Mouse (Mus musculus) liver (tissue): ENCODE results near the gene Tcf15.
A peak's percentile ranks its signal among the peaks of the same experiment; 100 is the strongest.

Source experiments
- DNase-seq: peaks from one replicate; pipeline ENCODE4 v3.0.0-alpha.2; 2020; ENCODE audit warnings: mixed read lengths

Gene Tcf15

DNA sequence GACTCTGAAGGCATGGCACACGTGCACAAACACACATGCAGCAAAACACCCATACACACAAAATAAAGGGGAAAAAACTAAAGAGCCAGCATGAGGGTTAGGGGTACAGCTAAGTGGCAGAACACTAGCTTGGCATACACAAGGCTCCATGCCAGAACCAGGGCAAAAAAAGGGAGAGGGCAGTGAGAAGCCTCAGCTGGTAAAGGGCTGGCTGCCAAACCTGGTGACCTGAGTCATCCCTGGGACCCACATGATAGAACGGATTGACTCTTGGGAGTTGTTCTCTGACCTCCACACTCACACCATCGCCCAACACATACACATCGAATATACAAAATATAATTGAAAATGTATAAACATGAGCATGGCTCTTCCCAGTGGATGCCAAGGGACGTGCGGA lies 33.3 kb downstream of the Tcf15 start:
- DNase-seq: no peak

DNA sequence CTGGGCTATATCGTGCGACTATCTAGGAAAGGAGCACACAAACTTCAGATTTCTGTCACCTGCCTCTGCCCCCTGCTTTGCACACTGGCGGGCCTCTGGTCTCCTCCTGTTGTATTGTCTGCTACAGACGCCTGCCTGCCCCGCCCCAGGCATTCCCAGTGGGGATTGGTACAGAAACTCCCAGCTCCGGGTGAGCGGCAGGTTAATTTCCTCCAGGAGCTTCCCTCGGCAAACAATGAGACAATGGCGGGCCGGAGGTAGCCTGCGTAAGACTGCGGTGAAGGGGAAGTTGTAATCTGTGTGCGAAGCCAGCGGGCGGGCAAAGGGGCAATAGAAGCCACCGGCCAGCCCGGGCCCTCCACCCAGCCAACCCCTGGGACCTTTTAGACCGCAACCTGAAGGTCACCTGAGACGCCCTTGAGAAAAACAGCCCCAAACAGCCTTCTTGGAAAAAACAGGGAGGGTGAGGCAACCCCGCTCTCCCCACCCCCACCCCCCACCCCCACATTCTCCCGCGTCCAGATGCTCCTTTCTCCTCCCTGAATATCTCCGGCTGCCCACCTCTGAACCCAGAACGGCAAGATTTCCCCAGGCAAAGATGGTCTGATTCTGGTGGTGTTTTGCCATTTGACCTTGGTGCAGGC lies 33.9 kb downstream of the Tcf15 start:
- no peak for DNase-seq

DNA sequence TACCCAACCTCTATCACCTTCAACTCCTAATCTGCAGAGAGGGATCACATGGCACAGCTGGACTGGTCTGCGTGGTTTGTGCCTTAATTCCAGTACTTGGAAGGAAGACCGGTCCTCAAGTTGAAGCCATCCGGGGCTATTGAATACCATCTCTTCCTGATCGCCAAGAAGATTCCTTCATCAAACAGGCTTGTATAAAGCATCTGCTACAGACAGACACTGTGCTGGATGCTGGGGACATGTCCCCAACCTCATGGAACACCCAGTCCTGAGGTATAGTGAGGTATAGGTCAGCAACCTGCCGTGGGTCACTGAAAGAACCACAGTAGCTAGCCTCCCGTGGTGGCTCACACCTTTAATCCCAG lies 34.4 kb downstream of the Tcf15 start:
- no peak for DNase-seq

DNA sequence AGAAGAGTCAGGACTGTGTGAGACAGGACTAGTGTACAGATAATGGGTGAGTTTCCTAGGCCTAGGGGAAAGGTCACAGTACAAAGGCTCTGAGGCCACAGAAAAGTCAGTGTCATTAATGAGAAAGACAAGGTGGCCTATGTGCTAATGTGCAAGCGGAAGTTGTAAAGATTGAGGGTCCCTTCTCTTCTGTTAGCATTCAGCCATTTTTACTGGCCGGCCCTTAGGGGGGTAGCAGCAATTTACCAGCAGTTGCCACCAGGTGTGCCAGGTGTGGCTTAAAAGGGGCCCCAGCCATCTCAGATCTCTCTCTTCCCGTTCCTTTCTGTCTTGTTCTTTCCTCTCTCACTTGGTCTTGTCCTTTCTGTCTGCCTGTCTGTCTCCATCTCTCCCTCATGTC lies 35.0 kb downstream of the Tcf15 start:
- DNase-seq: no peak

DNA sequence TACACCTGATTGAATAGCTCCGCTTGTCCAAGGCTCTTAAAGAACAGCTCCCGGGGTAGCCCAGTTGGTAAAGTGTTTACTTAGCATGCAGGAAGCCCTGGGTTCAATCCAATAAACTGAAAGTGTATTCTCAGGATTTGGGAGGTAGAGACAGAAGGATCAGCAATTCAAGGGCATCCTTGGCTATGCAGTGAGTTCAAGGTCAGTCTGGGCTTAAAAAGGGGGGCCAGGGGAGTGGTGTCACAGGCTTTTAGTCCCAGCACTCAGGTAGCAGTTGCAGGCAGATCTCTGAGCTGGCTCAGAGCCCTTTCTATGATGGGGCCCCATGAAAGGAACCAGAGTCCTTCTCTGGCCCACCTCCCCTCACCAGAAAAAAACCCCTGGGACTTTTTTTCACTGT lies 35.9 kb downstream of the Tcf15 start:
- no peak for DNase-seq

DNA sequence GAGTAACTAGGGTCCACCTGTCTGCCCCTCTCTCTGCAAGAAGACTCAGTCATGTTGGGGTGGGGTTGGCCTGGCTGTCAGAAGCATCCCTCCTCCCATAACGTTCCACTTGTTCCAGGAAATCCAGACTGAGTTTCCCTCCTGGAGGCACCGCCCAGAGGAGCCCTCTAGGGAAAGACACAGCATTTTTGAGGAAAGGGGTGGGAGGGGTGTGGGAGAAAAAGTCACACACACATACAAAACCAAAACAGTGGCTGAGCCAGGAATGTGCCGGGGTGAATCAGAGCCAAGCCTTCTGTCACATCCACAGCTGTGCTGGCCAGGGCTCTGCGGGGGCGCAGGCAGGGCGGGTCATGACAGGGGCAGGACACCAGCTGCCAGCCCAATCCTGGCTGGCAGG lies 37.0 kb downstream of the Tcf15 start:
- DNase-seq: peak; percentile 13

DNA sequence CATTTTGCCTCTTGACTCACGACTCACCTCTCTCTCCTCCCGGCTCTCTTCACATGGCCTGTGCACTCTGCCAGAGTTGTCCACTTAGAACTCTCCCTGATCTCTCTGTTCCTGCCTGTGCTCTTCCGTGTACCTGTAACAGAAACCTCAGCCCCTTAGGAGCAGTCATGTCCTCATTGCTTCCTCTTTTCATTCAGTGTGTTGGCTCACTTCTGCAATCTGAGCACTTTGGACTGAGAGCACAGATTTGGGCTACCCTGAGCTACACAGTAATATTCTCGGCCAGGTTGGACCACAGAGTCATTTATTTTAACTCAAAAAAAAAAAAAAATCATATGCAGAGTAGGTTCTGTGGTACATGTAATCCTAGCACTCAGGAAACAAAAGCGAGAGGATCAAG lies 43.8 kb downstream of the Tcf15 start:
- DNase-seq: no peak

DNA sequence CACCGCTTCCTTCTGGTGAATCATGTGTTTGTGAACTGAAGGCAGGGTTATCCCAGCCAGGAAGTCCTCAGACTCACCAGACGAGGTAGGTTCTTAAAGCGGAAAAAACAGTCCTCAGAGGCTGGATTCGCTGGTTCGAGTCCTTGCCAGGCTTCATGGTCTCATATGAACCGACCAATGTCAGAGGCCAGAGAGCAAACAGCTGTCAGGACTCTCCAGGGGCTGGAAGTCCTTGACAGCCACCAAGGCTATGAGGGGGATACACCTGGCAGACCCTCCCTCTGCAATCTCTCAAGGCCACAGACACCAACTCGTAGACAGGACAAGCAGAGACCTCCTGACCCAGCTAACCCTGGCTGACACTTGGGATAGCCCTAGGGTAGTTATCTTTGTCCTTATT lies 45.9 kb downstream of the Tcf15 start:
- DNase-seq: no peak

DNA sequence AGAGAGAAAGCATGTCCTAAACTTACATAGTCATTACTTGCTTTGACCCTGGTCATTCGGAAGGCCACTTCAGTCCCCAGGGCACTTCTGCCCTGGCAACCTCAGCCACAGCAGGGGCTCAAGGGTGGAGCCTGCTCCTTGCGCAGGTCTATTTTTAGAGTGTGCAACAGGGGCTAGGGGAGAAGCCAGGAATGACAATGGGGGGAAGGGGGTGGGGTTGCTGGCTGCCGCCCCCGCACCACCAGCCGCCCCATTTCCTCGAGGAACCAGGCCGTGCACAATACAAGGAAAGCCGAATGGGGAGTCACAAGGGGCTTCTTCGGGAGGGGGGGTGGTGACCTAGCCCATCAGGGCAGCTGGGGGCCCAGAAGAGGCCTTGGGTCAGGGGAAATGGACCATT lies 46.3 kb downstream of the Tcf15 start:
- DNase-seq: no peak

DNA sequence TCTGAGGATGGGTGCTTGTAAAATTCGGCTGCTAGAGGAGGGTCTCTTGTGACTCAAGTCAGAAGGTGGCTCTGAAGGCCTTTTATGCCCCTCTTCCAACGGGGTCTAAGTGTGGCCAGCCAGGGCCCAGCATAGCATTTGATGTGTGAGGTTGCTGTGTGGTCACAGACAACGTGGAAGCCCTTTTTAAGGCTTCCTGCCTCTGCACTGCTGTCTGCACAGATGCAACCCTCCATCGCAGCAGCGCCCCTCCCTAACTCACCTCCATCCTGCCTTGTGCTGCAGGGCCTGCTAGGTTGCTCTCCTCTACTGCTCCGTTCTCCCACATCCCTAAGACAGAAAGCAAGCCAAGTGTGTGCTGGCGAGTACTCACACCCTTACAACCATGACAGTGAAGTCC lies 46.8 kb downstream of the Tcf15 start:
- no peak for DNase-seq

DNA sequence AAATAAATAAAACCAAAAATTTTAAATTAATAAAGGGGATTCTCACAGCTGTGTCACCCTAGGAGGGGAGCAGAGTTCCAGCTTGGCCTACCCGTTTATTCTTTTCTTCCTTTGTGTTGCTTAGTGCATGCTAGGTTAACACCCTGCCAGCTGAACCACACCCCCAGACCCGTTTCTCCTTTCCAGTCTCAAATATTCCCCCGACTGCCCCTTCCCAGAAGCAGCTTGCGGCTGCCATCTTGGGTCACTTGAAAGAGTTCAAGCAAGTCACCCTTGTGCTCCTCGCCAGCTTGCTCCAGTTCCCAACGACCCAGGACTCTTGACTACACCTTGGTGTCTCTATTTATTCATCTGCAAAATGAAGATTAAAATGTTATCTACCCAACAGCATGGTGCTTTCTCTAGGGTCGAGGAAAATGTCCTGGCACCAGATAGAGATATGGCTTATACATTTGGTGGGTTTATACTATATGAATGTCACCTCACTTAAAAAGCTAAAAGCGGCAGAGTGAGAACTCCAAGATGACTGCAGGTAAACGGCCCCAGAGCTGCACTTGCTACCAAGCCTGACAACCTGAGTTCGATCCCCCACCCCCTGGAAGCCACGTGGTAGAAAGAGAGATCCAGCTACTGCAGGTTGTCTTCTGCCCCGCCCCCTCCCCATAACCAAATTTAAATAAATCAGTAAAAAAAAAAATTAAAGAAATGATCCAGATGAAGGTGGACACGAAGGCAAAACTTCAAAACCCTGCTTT lies 49.4 kb downstream of the Tcf15 start:
- DNase-seq: no peak

DNA sequence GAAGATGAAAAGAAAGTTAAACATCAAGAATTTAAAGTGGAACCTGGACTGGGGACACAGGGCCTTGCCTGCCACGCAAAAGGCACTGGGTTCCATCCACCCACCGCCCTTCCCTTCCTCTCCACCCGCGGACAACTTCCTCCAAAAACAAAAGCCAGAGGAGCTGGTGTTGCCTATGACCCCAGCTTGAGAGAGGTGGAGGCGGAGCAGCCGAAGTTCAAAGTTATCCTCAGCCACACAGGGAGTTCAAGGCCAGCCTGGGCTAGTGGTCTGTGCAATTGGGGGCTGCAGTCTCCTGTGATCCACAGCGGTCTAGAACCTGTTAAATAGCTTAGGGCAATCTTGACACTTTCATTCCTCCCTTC lies 50.0 kb downstream of the Tcf15 start:
- DNase-seq: no peak

DNA sequence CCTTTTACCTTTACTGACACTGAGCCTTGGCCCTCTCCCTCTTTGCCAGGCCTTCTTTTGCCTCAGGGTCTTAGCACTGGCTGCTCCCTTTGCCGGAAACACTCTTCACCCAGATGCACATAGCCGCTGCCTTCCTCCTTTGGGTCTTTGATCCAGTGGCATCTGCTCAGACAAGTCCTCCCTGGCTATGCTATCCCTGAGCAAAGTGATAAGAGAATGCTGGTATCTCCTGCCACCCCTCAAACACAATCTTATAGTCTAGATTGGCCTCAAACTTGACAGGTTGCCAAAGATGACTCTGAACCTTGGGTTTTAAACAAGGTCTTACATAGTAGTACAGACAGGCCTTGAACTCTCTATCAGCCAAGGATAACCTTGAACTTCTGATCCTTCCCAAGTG lies 51.2 kb downstream of the Tcf15 start:
- DNase-seq: no peak

DNA sequence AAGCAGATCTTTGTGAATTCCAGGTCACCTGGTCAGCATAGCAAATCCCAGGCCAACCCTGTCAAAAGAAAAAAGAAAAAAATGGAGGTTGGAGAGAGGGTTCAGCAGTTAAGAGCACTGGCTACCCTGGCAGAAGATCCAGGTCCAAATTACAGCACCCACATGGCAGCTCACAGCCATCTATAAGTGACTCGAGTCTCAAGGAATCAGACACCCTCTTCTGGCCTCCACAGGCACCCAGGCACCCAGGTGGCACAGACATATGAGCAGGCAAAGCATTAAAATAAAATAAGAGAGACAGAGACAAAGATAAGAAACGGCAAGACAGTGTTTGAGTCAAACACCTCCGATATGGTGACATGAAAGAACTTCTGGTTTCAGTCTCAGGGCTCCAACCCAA lies 53.5 kb downstream of the Tcf15 start:
- no peak for DNase-seq

DNA sequence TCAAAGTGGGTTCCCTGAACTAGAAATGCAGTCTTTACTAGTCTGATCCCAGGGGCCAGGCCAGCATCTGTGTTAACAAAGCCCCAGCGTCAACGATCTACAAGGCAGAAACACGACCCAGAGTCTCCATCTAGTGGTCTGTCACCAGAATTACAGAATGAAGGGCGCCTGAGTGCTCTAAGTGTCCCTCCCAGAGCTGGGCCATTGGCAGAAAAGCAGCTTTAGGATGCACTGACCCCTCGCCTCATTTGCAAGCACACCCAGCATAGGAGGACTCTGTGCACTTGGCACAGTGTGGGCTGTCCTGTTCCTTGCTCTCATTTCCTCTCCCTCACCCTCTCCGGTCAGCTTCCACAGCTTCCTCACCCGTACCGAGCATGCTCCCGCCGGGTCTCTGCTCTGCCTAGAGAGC lies 53.9 kb downstream of the Tcf15 start:
- DNase-seq: peak; percentile 47
